Mouse (Mus musculus): ENCODE results near the gene Ackr4.

DNA sequence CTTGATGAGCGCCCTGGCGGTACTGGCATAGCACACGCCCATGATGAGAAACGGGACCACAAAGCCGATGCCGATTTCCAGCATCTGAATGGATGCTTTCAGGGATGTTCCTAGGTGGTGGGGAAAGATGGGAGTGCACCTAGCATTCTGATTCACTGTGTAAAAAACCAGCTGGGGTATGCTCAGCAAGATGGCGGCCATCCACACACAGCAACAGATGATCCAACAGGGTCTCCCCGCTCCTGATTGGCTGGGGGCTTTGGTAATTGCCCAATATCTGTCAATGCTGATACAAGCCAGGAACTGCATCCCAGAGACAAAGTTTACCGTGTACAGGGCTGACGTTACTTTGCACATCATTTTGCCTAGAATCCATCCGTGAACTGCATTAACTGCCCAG, 27.7 kb downstream of the Ackr4 start:
- no peak for TF ChIP-seq POLR2A (IDR thresholded peaks at IDR 0.05; ENCODE audit: low read depth, low read length)
- TF ChIP-seq CTCF (conservative IDR thresholded peaks at IDR 0.05; ENCODE audit: insufficient read depth, insufficient read length, low read depth, low read length), result no peak
